Comparison of ENCODE assay signal across 11 mouse cellular contexts in the genomic region with DNA sequence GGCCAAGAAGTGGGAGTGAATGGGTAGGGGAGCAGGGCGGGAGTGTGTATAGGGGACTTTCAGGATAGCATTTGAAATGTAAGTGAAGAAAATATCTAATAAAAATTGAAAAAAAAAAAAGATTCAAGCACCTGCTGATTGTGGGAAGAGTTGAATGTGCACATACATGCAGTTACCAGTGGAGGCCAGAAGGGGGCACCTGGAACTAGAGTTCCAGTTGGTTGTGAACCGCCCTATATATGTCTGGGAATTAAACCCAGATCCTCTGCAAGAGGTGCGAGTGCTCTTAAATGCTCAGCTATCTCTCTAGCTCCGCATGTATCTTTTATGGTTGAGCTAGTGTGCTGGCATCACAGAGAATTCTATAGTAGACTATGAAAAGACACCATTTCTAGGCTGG. TPM values are rescaled to one million over a fixed set of nuclear protein-coding genes. Genes with fewer than 3 reads are reported as not detected.
A peak's percentile ranks its signal among the peaks of the same experiment; 100 is the strongest.
DNase-seq lines count a peak whose midpoint lies in the region; ATAC-seq and TF ChIP-seq lines count a peak whose summit lies in the region.
"Had no signal": no experiment of that assay in that cellular context is flagged by ENCODE, and none has a peak within 500 bp of the region (broad histone marks: within the 10 kb centered on the region; RNA-seq: fewer than 3 reads in every experiment).

No protein-coding gene starts in this region.

- no peaks in the 10 kb centered on the region for H3K27me3 ChIP-seq in forebrain, postnatal 0 days (ENCODE audit: insufficient read depth, low read length)
- no peaks in the 10 kb centered on the region for H3K27me3 ChIP-seq in forebrain, embryonic 11.5 days (ENCODE audit: control insufficient read depth, insufficient read depth, low read length)
- no peaks in the 10 kb centered on the region for H3K27me3 ChIP-seq in limb, embryonic 11.5 days (ENCODE audit: control insufficient read depth, insufficient read depth, low read length)
- no peaks in the 10 kb centered on the region for H3K27me3 ChIP-seq in limb, embryonic 10.5 days (ENCODE audit: low read depth, poor library complexity, severe bottlenecking)
- no peaks in the 10 kb centered on the region for H3K27me3 ChIP-seq in Patski
- H3K27me3 ChIP-seq: hindbrain, embryonic 15.5 days; lung, embryonic 15.5 days had no signal

- ATAC-seq in forebrain, postnatal 0 days: no peak
- no peak for ATAC-seq in forebrain, embryonic 11.5 days (replicated peaks; ENCODE audit: low FRiP score)
- no peak for ATAC-seq in limb, embryonic 11.5 days (ENCODE audit: insufficient number of reproducible peaks, low FRiP score, low TSS enrichment, low read depth)
- no peak for ATAC-seq in Patski

- no peak overlapping the region for H3K4me3 ChIP-seq in forebrain, postnatal 0 days (ENCODE audit: low read depth, low read length)
- H3K4me3 ChIP-seq in forebrain, embryonic 11.5 days (ENCODE audit: low read depth, low read length): no peak overlapping the region
- H3K4me3 ChIP-seq in limb, embryonic 11.5 days (ENCODE audit: low read depth, low read length): no peak overlapping the region
- H3K4me3 ChIP-seq in limb, embryonic 10.5 days: no peak overlapping the region
- H3K4me3 ChIP-seq: hindbrain, embryonic 15.5 days; lung, embryonic 15.5 days had no signal

- H3K36me3 ChIP-seq in forebrain, postnatal 0 days (ENCODE audit: insufficient read depth): no peaks in the 10 kb centered on the region
- no peaks in the 10 kb centered on the region for H3K36me3 ChIP-seq in forebrain, embryonic 11.5 days (ENCODE audit: control insufficient read depth, insufficient read depth, low read length)
- no peaks in the 10 kb centered on the region for H3K36me3 ChIP-seq in limb, embryonic 11.5 days (ENCODE audit: control insufficient read depth, insufficient read depth, low read length)
- no peaks in the 10 kb centered on the region for H3K36me3 ChIP-seq in limb, embryonic 10.5 days
- H3K36me3 ChIP-seq: G1E; hindbrain, embryonic 15.5 days; lung, embryonic 15.5 days had no signal

- CTCF ChIA-PET in Patski (lab: Charles Lee): no interaction called here

- WGBS in forebrain, postnatal 0 days: 67% methylated on average over 4 of the region's 4 CpGs
- 63% methylated on average over 4 of the region's 4 CpGs for WGBS in forebrain, embryonic 11.5 days
- 52% methylated on average over 4 of the region's 4 CpGs for WGBS in limb, embryonic 11.5 days
- WGBS in limb, embryonic 10.5 days: 58% methylated on average over 4 of the region's 4 CpGs

- TF ChIP-seq CTCF in forebrain, postnatal 0 days (IDR thresholded peaks at IDR 0.05; ENCODE audit: low read depth): peak; percentile 44; the same call in 1 of the 2 replicates
- TF ChIP-seq CTCF in Patski (IDR thresholded peaks at IDR 0.05): peak; percentile 32

- in situ Hi-C loops in Patski (cut with MboI; ENCODE audit: low pct_unique_long_range_greater_than_20kb): no loop called here

- no peak overlapping the region for H3K9ac ChIP-seq in forebrain, postnatal 0 days
- no peak overlapping the region for H3K9ac ChIP-seq in forebrain, embryonic 11.5 days (ENCODE audit: low read length)
- H3K9ac ChIP-seq in limb, embryonic 11.5 days (ENCODE audit: low read length): no peak overlapping the region
- H3K9ac ChIP-seq: hindbrain, embryonic 15.5 days; lung, embryonic 15.5 days had no signal

- no peaks in the 10 kb centered on the region for H3K9me3 ChIP-seq in forebrain, postnatal 0 days (ENCODE audit: low read length)
- H3K9me3 ChIP-seq in forebrain, embryonic 11.5 days (ENCODE audit: control insufficient read depth, low read length): no peaks in the 10 kb centered on the region; the same call in 1 of the 2 replicates
- H3K9me3 ChIP-seq in limb, embryonic 11.5 days (ENCODE audit: control insufficient read depth, low read length): no peaks in the 10 kb centered on the region
- H3K9me3 ChIP-seq in limb, embryonic 10.5 days (replicated peaks): no peaks in the 10 kb centered on the region
- H3K9me3 ChIP-seq: hindbrain, embryonic 15.5 days; lung, embryonic 15.5 days had no signal

- H3K4me2 ChIP-seq in forebrain, postnatal 0 days (ENCODE audit: low read depth): no peak overlapping the region
- no peak overlapping the region for H3K4me2 ChIP-seq in forebrain, embryonic 11.5 days (ENCODE audit: low read depth, low read length, severe bottlenecking)
- no peak overlapping the region for H3K4me2 ChIP-seq in limb, embryonic 11.5 days (ENCODE audit: low read depth, severe bottlenecking)
- H3K4me2 ChIP-seq: hindbrain, embryonic 15.5 days; lung, embryonic 15.5 days had no signal

- no peaks in the 10 kb centered on the region for H3K4me1 ChIP-seq in forebrain, postnatal 0 days (ENCODE audit: insufficient read depth)
- H3K4me1 ChIP-seq in forebrain, embryonic 11.5 days (replicated peaks; ENCODE audit: control insufficient read depth, insufficient read depth, low read length): no peaks in the 10 kb centered on the region
- peaks cover 3% of the 10 kb centered on the region; the same call in 1 of the 2 replicates for H3K4me1 ChIP-seq in limb, embryonic 11.5 days (ENCODE audit: control insufficient read depth, insufficient read depth, low read length)
- peaks cover 9% of the 10 kb centered on the region; the same call in 1 of the 2 replicates for H3K4me1 ChIP-seq in limb, embryonic 10.5 days
- H3K4me1 ChIP-seq: hindbrain, embryonic 15.5 days; lung, embryonic 15.5 days had no signal

- POLR2A ChIA-PET in Patski (lab: Charles Lee): no interaction called here

- H3K27ac ChIP-seq in forebrain, postnatal 0 days (ENCODE audit: low read depth, low read length): no peak overlapping the region
- H3K27ac ChIP-seq in forebrain, embryonic 11.5 days (ENCODE audit: low read depth, low read length): no peak overlapping the region
- H3K27ac ChIP-seq in limb, embryonic 11.5 days (replicated peaks; ENCODE audit: low read depth, low read length): no peak overlapping the region
- H3K27ac ChIP-seq in limb, embryonic 10.5 days: no peak overlapping the region
- H3K27ac ChIP-seq: hindbrain, embryonic 15.5 days; lung, embryonic 15.5 days had no signal

- DNase-seq in forebrain, postnatal 0 days: no peak
- no peak for DNase-seq in forebrain, embryonic 11.5 days (ENCODE audit: low spot score)
- peak; percentile 29 for DNase-seq in limb, embryonic 11.5 days (ENCODE audit: low spot score)
- no peak for DNase-seq in limb, embryonic 10.5 days (ENCODE audit: low spot score)
- no peak for DNase-seq in Patski (ENCODE audit: low read depth, low spot score)
- peak; percentile 16 for DNase-seq in hindlimb bud, embryonic 11.5 days (ENCODE audit: extremely low spot score, low read depth, low spot score)
- no peak for DNase-seq in natural killer cell, adult 2 months (ENCODE audit: low spot score in 2 of 2)
- DNase-seq: thymus, postnatal 36 days had no signal

RNA-seq across cellular contexts. Expression of a gene that starts 42.8 kb away (rescaled TPM):
- 18.9 and 25.6 TPM in 2 replicates for total RNA-seq in forebrain, postnatal 0 days (2014; rRNA removed)
- polyA plus RNA-seq in forebrain, postnatal 0 days (2015; fragmentation: Nextera tagmentation; extraction: Ambion mirVana): 5.2 and 7.5 TPM in 2 replicates
- polyA plus RNA-seq in forebrain, embryonic 11.5 days (2014; fragmentation: Nextera tagmentation; extraction: Ambion mirVana): 21.3 and 26.1 TPM in 2 replicates
- polyA plus RNA-seq in limb, embryonic 11.5 days (2014; fragmentation: Nextera tagmentation; extraction: Ambion mirVana): 34.6 and 38.6 TPM in 2 replicates
- polyA plus RNA-seq in limb, embryonic 10.5 days (2016; fragmentation: Nextera tagmentation; extraction: Ambion mirVana): 40.4 and 44.7 TPM in 2 replicates
- not detected for polyA plus RNA-seq in Patski (2021)
- total RNA-seq: G1E had no signal
- polyA plus RNA-seq: G1E had no signal

Comparison
In these comparisons a context has a peak if more than half of its experiments do, and no peak if none do; other contexts are left out.
1. DNase-seq: peak in limb, embryonic 11.5 days (single experiment) and hindlimb bud, embryonic 11.5 days (single experiment); none in forebrain, postnatal 0 days (single experiment), forebrain, embryonic 11.5 days (single experiment), limb, embryonic 10.5 days (single experiment), Patski (single experiment) and natural killer cell, adult 2 months (0 of 2).